Mouse (Mus musculus) MEL (cell line): Measurements from ENCODE around the gene Pter. TPM values are rescaled to one million over a fixed set of nuclear protein-coding genes. Genes with fewer than 3 reads are reported as not detected.

Experiments
- DNase-seq: peaks from one replicate; pipeline ENCODE4 v3.0.0; 2011; ENCODE audit warnings: low read depth, low spot score
- H3K27ac ChIP-seq: 2 replicates; pipeline ENCODE4 v1.5.1; 2012; ENCODE audit warnings: low read depth, mild to moderate bottlenecking, control low read depth, low read length, moderate library complexity; ENCODE audit not compliant: control insufficient read depth
- H3K27me3 ChIP-seq, 2 experiments: fragments of 150-350 bp in 1 of 2; sonication (generic) in 1 of 2; 2 replicates each; pipeline ENCODE4 v1.6.1; 2012; ENCODE audit warnings: low read length in 2 of 2, mild to moderate bottlenecking in 2 of 2, improper control_type of control experiment in 1 of 2, moderate library complexity in 1 of 2; ENCODE audit not compliant: insufficient read depth in 2 of 2, control insufficient read depth in 1 of 2
- H3K36me3 ChIP-seq, 2 experiments: 2 replicates each; pipeline ENCODE4 v1.6.1; 2012 to 2014; ENCODE audit warnings: low read length in 2 of 2, improper control_type of control experiment in 1 of 2, inconsistent platforms in 1 of 2, mild to moderate bottlenecking in 1 of 2; ENCODE audit not compliant: insufficient read depth in 2 of 2, control insufficient read depth in 1 of 2
- H3K4me1 ChIP-seq, 2 experiments: fragments of 150-350 bp in 1 of 2; sonication (generic) in 1 of 2; 2 replicates each; pipeline ENCODE4 v1.6.1; 2012; ENCODE audit warnings: low read length in 2 of 2, improper control_type of control experiment in 1 of 2, mild to moderate bottlenecking in 1 of 2; ENCODE audit not compliant: insufficient read depth in 2 of 2, control insufficient read depth in 1 of 2
- H3K4me3 ChIP-seq, 2 experiments: fragments of 150-350 bp in 1 of 2; sonication (generic) in 1 of 2; 2 replicates each; pipeline ENCODE4 v1.5.1; 2012; ENCODE audit warnings: low read depth in 2 of 2, low read length in 2 of 2, mild to moderate bottlenecking in 2 of 2, moderate library complexity in 2 of 2, control low read depth in 1 of 2, improper control_type of control experiment in 1 of 2; ENCODE audit not compliant: control insufficient read depth in 1 of 2, insufficient read depth in 1 of 2
- H3K79me2 ChIP-seq: 2 replicates; pipeline ENCODE4 v1.6.1; 2012; ENCODE audit warnings: mild to moderate bottlenecking, low read length, moderate library complexity; ENCODE audit not compliant: control insufficient read depth, poor library complexity, insufficient read depth
- H3K9ac ChIP-seq: 2 replicates; pipeline ENCODE4 v1.6.1; 2012; ENCODE audit warnings: low read depth, mild to moderate bottlenecking, control low read depth, low read length, moderate library complexity; ENCODE audit not compliant: control insufficient read depth, poor library complexity, severe bottlenecking
- H3K9me3 ChIP-seq: fragments of 150-350 bp; sonication (generic); replicated peaks from 2 replicates; pipeline ENCODE4 v1.6.1; 2012; ENCODE audit warnings: mild to moderate bottlenecking, low read length, improper control_type of control experiment, moderate library complexity; ENCODE audit not compliant: insufficient read depth
- BHLHE40 ChIP-seq: IDR thresholded peaks from 2 replicates; pipeline ENCODE4 v1.6.1; 2012; ENCODE audit warnings: low read depth, mild to moderate bottlenecking, inconsistent platforms, low read length, improper control_type of control experiment, borderline replicate concordance
- CHD1 ChIP-seq: IDR thresholded peaks from 2 replicates; pipeline ENCODE4 v1.6.1; 2012; ENCODE audit warnings: low read depth, mild to moderate bottlenecking, inconsistent platforms, low read length, improper control_type of control experiment
- CHD2 ChIP-seq: IDR thresholded peaks from 2 replicates; pipeline ENCODE4 v1.6.1; 2011; ENCODE audit warnings: low read length, improper control_type of control experiment
- CTCF ChIP-seq, 3 experiments: IDR thresholded peaks in 2 of 3; conservative IDR thresholded peaks in 1 of 3; 2 replicates each; pipeline ENCODE4 v1.5.1; 2011 to 2012; ENCODE audit warnings: low read length in 3 of 3, low read depth in 2 of 3, mild to moderate bottlenecking in 2 of 3, improper control_type of control experiment in 1 of 3, inconsistent platforms in 1 of 3, mixed read lengths in 1 of 3, moderate library complexity in 1 of 3; ENCODE audit not compliant: control insufficient read depth in 1 of 3, insufficient read depth in 1 of 3, poor library complexity in 1 of 3, severe bottlenecking in 1 of 3
- ELF1 ChIP-seq: IDR thresholded peaks from 2 replicates; pipeline ENCODE4 v1.6.1; 2014; ENCODE audit warnings: low read depth, mild to moderate bottlenecking, inconsistent platforms, low read length, improper control_type of control experiment, moderate library complexity
- EP300 ChIP-seq, 2 experiments: IDR thresholded peaks; 2 replicates each; pipeline ENCODE4 v1.6.1; 2011; ENCODE audit warnings: improper control_type of control experiment in 2 of 2, low read length in 2 of 2, low read depth in 1 of 2, mild to moderate bottlenecking in 1 of 2
- ETS1 ChIP-seq: IDR thresholded peaks from 2 replicates; pipeline ENCODE4 v1.6.1; 2012; ENCODE audit warnings: low read depth, mild to moderate bottlenecking, inconsistent platforms, low read length, improper control_type of control experiment, moderate library complexity
- GABPA ChIP-seq: IDR thresholded peaks from 2 replicates; pipeline ENCODE4 v1.6.1; 2012; ENCODE audit warnings: low read depth, mild to moderate bottlenecking, inconsistent platforms, low read length, improper control_type of control experiment, moderate library complexity
- GATA1 ChIP-seq: IDR thresholded peaks from 2 replicates; pipeline ENCODE4 v1.6.1; 2011; ENCODE audit warnings: low read depth, low read length, improper control_type of control experiment
- JUND ChIP-seq: IDR thresholded peaks from 2 replicates; pipeline ENCODE4 v1.6.1; 2011; ENCODE audit warnings: low read depth, mild to moderate bottlenecking, improper control_type of control experiment, low read length
- KAT2A ChIP-seq: conservative IDR thresholded peaks from 2 replicates; pipeline ENCODE4 v1.6.1; 2012; ENCODE audit warnings: low read depth, low read length, improper control_type of control experiment, inconsistent platforms
- MAFK ChIP-seq: IDR thresholded peaks from 2 replicates; pipeline ENCODE4 v1.6.1; 2011; ENCODE audit warnings: low read depth, mild to moderate bottlenecking, low read length, improper control_type of control experiment, borderline replicate concordance
- MAZ ChIP-seq: IDR thresholded peaks from 2 replicates; pipeline ENCODE4 v1.6.1; 2012; ENCODE audit warnings: low read depth, mild to moderate bottlenecking, inconsistent platforms, low read length, improper control_type of control experiment
- MEF2A ChIP-seq: IDR thresholded peaks from 2 replicates; pipeline ENCODE4 v1.6.1; 2014; ENCODE audit warnings: low read depth, mild to moderate bottlenecking, inconsistent platforms, low read length, improper control_type of control experiment; ENCODE audit not compliant: poor library complexity, insufficient replicate concordance, severe bottlenecking; ENCODE audit errors: extremely low read depth
- MYC ChIP-seq: IDR thresholded peaks from 2 replicates; pipeline ENCODE4 v1.6.1; 2011; ENCODE audit warnings: low read depth, mild to moderate bottlenecking, low read length, improper control_type of control experiment, moderate library complexity
- NELFE ChIP-seq: IDR thresholded peaks from 2 replicates; pipeline ENCODE4 v1.6.1; 2011; ENCODE audit warnings: low read depth, low read length, improper control_type of control experiment
- NRF1 ChIP-seq: IDR thresholded peaks from 2 replicates; pipeline ENCODE4 v1.6.1; 2014; ENCODE audit warnings: low read depth, mild to moderate bottlenecking, inconsistent platforms, low read length, improper control_type of control experiment, moderate library complexity; ENCODE audit not compliant: poor library complexity, insufficient read depth, severe bottlenecking
- POLR2A ChIP-seq, 2 experiments: IDR thresholded peaks; 2 replicates each; pipeline ENCODE4 v1.6.1; 2011 to 2012; ENCODE audit warnings: low read length in 2 of 2, mild to moderate bottlenecking in 2 of 2, control low read depth in 1 of 2, improper control_type of control experiment in 1 of 2, low read depth in 1 of 2, moderate library complexity in 1 of 2; ENCODE audit not compliant: control insufficient read depth in 1 of 2, insufficient read depth in 1 of 2, poor library complexity in 1 of 2
- POLR2AphosphoS2 ChIP-seq: IDR thresholded peaks from 2 replicates; pipeline ENCODE4 v1.6.1; 2011; ENCODE audit warnings: low read length, improper control_type of control experiment
- POLR2AphosphoS5 ChIP-seq: IDR thresholded peaks from 2 replicates; pipeline ENCODE4 v1.6.1; 2012; ENCODE audit warnings: low read depth, borderline replicate concordance, mild to moderate bottlenecking, inconsistent platforms, low read length, moderate library complexity, mixed read lengths
- RAD21 ChIP-seq: IDR thresholded peaks from 2 replicates; pipeline ENCODE4 v1.6.1; 2011; ENCODE audit warnings: mild to moderate bottlenecking, low read depth, low read length, improper control_type of control experiment
- RCOR1 ChIP-seq: IDR thresholded peaks from 2 replicates; pipeline ENCODE4 v1.6.1; 2012; ENCODE audit warnings: low read depth, mild to moderate bottlenecking, inconsistent platforms, low read length, improper control_type of control experiment
- SIN3A ChIP-seq: IDR thresholded peaks from 2 replicates; pipeline ENCODE4 v1.6.1; 2012; ENCODE audit warnings: low read length, improper control_type of control experiment, inconsistent platforms
- SMC3 ChIP-seq: IDR thresholded peaks from 2 replicates; pipeline ENCODE4 v1.6.1; 2011; ENCODE audit warnings: low read depth, low read length, improper control_type of control experiment
- TAL1 ChIP-seq: IDR thresholded peaks from 2 replicates; pipeline ENCODE4 v1.6.1; 2012; ENCODE audit warnings: mild to moderate bottlenecking, inconsistent platforms, low read length, moderate library complexity, mixed read lengths
- TBP ChIP-seq: IDR thresholded peaks from 2 replicates; pipeline ENCODE4 v1.8.0; 2011; ENCODE audit warnings: low read depth, low read length, improper control_type of control experiment
- TCF12 ChIP-seq: IDR thresholded peaks from 2 replicates; pipeline ENCODE4 v1.6.1; 2014; ENCODE audit warnings: low read depth, mild to moderate bottlenecking, inconsistent platforms, low read length, improper control_type of control experiment, moderate library complexity
- UBTF ChIP-seq: IDR thresholded peaks from 2 replicates; pipeline ENCODE4 v1.6.1; 2012; ENCODE audit warnings: low read depth, mild to moderate bottlenecking, inconsistent platforms, low read length, improper control_type of control experiment, moderate library complexity, borderline replicate concordance; ENCODE audit not compliant: insufficient read depth
- USF1 ChIP-seq: IDR thresholded peaks from 2 replicates; pipeline ENCODE4 v1.6.1; 2014; ENCODE audit warnings: low read depth, mild to moderate bottlenecking, inconsistent platforms, low read length, improper control_type of control experiment, moderate library complexity
- USF2 ChIP-seq, 2 experiments: IDR thresholded peaks; 2 replicates each; pipeline ENCODE4 v1.6.1; 2011 to 2012; ENCODE audit warnings: improper control_type of control experiment in 2 of 2, low read length in 2 of 2, borderline replicate concordance in 1 of 2, inconsistent platforms in 1 of 2, low read depth in 1 of 2, mild to moderate bottlenecking in 1 of 2; ENCODE audit not compliant: insufficient read depth in 1 of 2
- ZC3H11A ChIP-seq: IDR thresholded peaks from 2 replicates; pipeline ENCODE4 v1.6.1; 2012; ENCODE audit warnings: low read depth, mild to moderate bottlenecking, inconsistent platforms, low read length, improper control_type of control experiment
- ZKSCAN1 ChIP-seq: IDR thresholded peaks from 2 replicates; pipeline ENCODE4 v1.6.1; 2012; ENCODE audit warnings: low read depth, mild to moderate bottlenecking, inconsistent platforms, low read length, improper control_type of control experiment, moderate library complexity
- ZMIZ1 ChIP-seq: IDR thresholded peaks from 2 replicates; pipeline ENCODE4 v1.6.1; 2012; ENCODE audit warnings: low read depth, mild to moderate bottlenecking, inconsistent platforms, low read length, improper control_type of control experiment, moderate library complexity
- ZNF384 ChIP-seq: IDR thresholded peaks from 2 replicates; pipeline ENCODE4 v1.6.1; 2012; ENCODE audit warnings: low read depth, mild to moderate bottlenecking, inconsistent platforms, low read length, improper control_type of control experiment
- polyA plus RNA-seq, 2 experiments: library from polyadenylated mRNA; stranded (reverse) in 1 of 2; unstranded in 1 of 2; fragments of >175 nt in 1 of 2; fragments of >200 nt in 1 of 2; gene quantifications; 2 replicates each; pipeline versions ENCODE4 v1.2.1 to v1.2.4; 2012; ENCODE audit warnings: low replicate concordance in 2 of 2, low read depth in 1 of 2; ENCODE audit not compliant: insufficient read length in 2 of 2, insufficient read depth in 1 of 2, missing spikeins in 1 of 2
- total RNA-seq: library from RNA; depleted of rRNA; stranded (reverse); fragments of 300-350 nt; gene quantifications from 2 replicates; pipeline ENCODE4 v1.2.3, GENCODE M21; 2012; rRNA removed

Gene Pter
- total RNA-seq (16.3 and 19.6 TPM in 2 replicates), polyA plus RNA-seq (10 to 100 TPM in 1 of 2 experiments, not detected in 1; 19.4 TPM)

- peak; percentile 97 for DNase-seq
- peak within 1 kb of the TSS; percentile 87 to 93 for H3K4me3 ChIP-seq
- no peaks in the 10 kb centered on the region for H3K27me3 ChIP-seq
- peaks cover 0 to 8% of the 10 kb centered on the region in 2 experiments; a peak in 2 of 4 replicates for H3K36me3 ChIP-seq
- peaks cover 2 to 13% of the 10 kb centered on the region in 2 experiments for H3K4me1 ChIP-seq
- peaks cover 3% of the 10 kb centered on the region for H3K79me2 ChIP-seq
- H3K9me3 ChIP-seq: no peaks in the 10 kb centered on the region
- H3K9ac ChIP-seq: peak within 1 kb of the TSS; percentile 79
- 0 out of 2 replicates have a peak within 1 kb of the TSS, but pooled peaks have one; percentile 31 for H3K27ac ChIP-seq
- TF ChIP-seq CHD1 (no peak), TAL1 (no peak), POLR2AphosphoS5 (no peak), MAZ (peak; percentile 77), JUND (no peak), ETS1 (peak; percentile 28; the same call in 1 of the 2 replicates), RCOR1 (no peak), POLR2A (IDR thresholded peaks at IDR 0.05; ENCODE audit: control insufficient read depth in 1 of 2, insufficient read depth in 1 of 2, low read depth in 1 of 2, low read length in 2 of 2, poor library complexity in 1 of 2) (peak; percentile 49 to 73; a peak in 2 of 4 replicates), USF1 (no peak), TCF12 (0 out of 2 replicates have a peak, but pooled peaks have one; percentile 16), KAT2A (no peak), UBTF (no peak), POLR2AphosphoS2 (0 out of 2 replicates have a peak, but pooled peaks have one; percentile 38), RAD21 (no peak), GABPA (no peak), ZNF384 (no peak), SMC3 (0 out of 2 replicates have a peak, but pooled peaks have one; percentile 1), MAFK (no peak), ZKSCAN1 (no peak), CTCF (IDR thresholded peaks at IDR 0.05 in 2 of 3, conservative IDR thresholded peaks at IDR 0.05 in 1 of 3; ENCODE audit: control insufficient read depth in 1 of 3, insufficient read depth in 1 of 3, low read depth in 2 of 3, low read length in 3 of 3, poor library complexity in 1 of 3, severe bottlenecking in 1 of 3) (no peak), SIN3A (peak; percentile 84), ZMIZ1 (peak; percentile 34; the same call in 1 of the 2 replicates), USF2 (IDR thresholded peaks at IDR 0.05; ENCODE audit: borderline replicate concordance in 1 of 2, insufficient read depth in 1 of 2, low read depth in 1 of 2, low read length in 2 of 2) (no peak), ELF1 (no peak), ZC3H11A (no peak), EP300 (IDR thresholded peaks at IDR 0.05; ENCODE audit: low read depth in 1 of 2, low read length in 2 of 2) (no peak), CHD2 (0 out of 2 replicates have a peak, but pooled peaks have one; percentile 22), TBP (no peak), NELFE (peak; percentile 60), MYC (peak; percentile 93), BHLHE40 (0 out of 2 replicates have a peak, but pooled peaks have one; percentile 3), NRF1 (no peak), MEF2A (no peak), GATA1 (no peak)
Measured at GRCm38 (mm10) chr2:12923804-12924591, at the start of gene Pter. Pter (plus strand) TSS chr2:12924041.
